Mouse (Mus musculus) neutrophil, adult 65 days (primary cell): Measurements from ENCODE around the gene Tirap. TPM values are rescaled to one million over a fixed set of nuclear protein-coding genes. Genes with fewer than 3 reads are reported as not detected.

ENCODE experiments used
- total RNA-seq: library from RNA; stranded (reverse); gene quantifications from 2 replicates; pipeline ENCODE4 v1.2.4, GENCODE M21; 2023

Tirap gene
- total RNA-seq, result 60.8 and 66.7 TPM in 2 replicates

DNA sequence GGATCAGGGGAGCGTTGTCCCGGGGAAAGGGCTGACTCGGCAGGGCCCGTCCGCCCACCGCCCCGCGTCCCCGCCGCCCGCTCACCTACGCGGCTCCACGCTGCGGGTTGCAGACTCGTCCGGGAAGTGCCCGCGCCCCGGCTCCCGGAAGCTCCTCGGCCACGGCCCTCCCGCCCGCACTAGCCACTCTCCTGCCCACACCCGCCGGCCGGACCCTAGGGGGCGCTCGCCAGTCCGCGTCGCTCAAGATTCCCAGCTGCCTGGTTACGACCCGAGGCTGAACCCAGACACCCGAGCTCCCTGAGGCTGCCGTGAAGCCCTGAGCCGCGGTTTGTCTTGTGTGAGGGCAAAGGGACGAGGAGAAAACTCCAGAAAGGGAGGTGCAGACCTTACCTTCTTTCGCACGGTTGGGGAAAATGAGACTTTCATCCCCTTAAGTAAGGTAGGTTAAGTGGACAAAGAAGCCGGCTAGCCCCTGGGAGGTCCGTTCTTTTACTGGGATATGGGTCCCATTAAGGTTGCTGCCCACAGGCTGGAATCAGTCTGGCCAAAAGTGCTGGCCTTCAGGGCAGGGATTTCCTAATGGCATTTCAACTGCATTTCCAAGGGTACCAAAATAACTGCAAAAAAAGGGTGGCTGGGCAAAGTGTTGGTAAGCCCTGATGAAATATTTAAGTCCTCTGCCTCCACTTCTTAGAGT, at the start of gene Tirap, which contains the start of gene Srpr:
TSS of gene Tirap (minus strand) at position 520 of the 700 bp plus-strand sequence.
TSS of gene Srpr (plus strand) at position 404 of the 700 bp plus-strand sequence.

DNA sequence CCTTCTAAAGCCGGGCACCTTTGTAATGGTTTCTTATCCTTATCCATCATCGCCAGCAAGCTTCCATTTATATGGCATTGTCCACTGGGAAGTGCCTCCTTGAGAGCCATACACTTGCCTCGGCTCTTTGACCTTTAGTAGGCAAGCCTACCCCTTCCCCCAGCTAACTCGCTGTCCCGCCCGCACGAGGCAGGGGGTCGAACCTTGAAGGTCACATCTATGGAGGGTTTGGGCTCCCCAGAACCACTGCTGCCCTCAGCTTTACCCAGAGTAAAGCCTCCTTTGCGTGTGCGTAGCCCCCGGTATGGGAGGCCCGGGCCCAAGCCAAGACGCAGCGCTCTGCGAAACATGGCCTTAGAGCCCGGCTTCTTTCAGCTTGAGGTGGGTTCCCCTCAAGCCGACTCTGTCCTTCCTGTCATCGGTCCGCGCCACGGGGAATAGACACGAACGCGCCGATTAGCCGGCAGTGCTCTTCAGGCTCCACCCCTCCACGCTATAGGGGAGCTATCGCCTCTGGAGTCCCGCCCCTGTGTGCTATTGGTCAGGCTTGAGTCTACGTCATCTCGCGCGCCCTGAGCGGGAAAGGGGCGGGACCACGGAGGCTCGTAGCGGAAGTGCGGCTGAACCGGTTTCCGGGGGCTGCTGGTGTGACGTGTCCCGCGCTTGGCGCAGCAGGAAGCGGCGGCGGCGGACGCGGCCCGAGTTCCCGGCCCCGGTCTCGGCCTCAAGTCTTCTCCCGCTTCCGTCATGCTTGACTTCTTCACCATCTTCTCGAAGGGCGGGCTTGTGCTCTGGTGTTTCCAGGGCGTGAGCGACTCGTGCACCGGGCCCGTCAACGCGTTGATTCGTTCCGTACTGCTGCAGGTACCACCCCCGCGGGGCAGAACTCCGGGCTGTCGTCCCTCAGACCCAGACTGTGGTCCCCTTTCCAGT, 10.7 kb upstream of the Tirap start, which contains the start of gene Foxred1:
TSS of gene Foxred1 (minus strand) at position 514 of the 933 bp plus-strand sequence.

DNA sequence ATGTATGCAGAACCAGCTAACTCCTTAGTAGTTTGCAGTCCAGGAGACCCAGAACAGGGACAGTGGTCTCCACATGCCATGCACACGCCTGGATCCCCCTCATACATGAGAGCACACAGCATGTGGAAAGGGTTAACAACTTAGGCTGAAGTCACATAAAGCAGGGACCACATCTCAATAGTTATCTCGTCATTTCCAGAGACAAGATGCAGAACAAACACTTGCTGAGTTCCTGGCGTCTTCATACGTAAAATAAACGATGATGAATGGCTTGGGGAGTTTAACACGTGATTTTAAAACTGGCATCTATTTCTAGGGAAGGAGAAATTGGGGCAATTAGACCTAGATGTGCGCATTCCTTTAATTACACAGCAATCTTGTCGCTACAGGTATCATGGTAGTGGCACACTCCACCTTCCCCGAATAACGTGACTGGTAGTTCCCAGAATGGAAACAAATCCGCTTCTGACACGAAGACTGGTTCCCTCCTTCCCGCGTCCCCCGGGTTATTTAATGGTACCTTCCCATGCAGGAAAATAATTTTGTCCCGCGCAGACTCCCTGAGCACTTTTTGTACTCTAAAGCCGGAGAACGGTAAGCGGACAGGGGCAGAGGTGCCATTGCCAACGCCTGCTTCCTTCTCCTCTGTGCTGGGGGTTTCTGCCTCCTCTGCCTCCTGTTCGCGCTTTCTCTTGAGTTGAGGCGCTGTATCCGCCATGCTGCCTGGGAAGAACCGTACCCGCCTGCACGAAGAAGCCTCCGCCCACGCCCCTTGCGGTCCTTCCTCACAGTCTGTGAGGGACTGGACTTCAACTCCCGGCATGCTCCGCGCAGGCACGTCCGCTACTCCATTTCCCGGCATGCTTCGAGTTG, 24.6 kb downstream of the Tirap start, which contains the start of gene Dcps:
TSS of gene Dcps (minus strand) at position 811 of the 873 bp plus-strand sequence.

Other genes with a start within 250 kb of the Tirap start
- 62.7 and 72.2 TPM in 2 replicates for gene St3gal4, start 81.0 kb downstream of the Tirap start, total RNA-seq
- gene Dcps, start 24.2 kb downstream of the Tirap start, total RNA-seq, result 14.4 and 15.9 TPM in 2 replicates
- gene Srpr, start 116 bp downstream of the Tirap start, total RNA-seq, result 88.2 and 104 TPM in 2 replicates
- gene Foxred1, start 10.8 kb upstream of the Tirap start, total RNA-seq, result 18.9 and 19.3 TPM in 2 replicates
- 9.4 and 9.8 TPM in 2 replicates for gene Fam118b, start 67.5 kb upstream of the Tirap start, total RNA-seq
- 8.4 and 10.0 TPM in 2 replicates for gene Rpusd4, start 67.6 kb upstream of the Tirap start, total RNA-seq
- gene Cdon, start 220.8 kb upstream of the Tirap start, total RNA-seq, result 0.45 and 2.4 TPM in 2 replicates